Mouse (Mus musculus) ES-Bruce4 (cell line): ENCODE results near the gene St6galnac6.

Source experiments
- CTCF ChIP-seq: IDR thresholded peaks from one replicate; pipeline ENCODE4 v1.8.1; 2011; ENCODE audit warnings: low read depth, low read length
- POLR2A ChIP-seq: IDR thresholded peaks from one replicate; pipeline ENCODE4 v1.8.1; 2011; ENCODE audit warnings: low read length; ENCODE audit not compliant: insufficient read depth

GRCm38 (mm10) chr2:32598506-32598905, 1.0 kb upstream of the St6galnac6 start:
- TF ChIP-seq CTCF: no peak
- TF ChIP-seq POLR2A: no peak
